Mouse (Mus musculus): ENCODE measurements around the gene Atp2b4. TPM values are rescaled to one million over a fixed set of nuclear protein-coding genes. Genes with fewer than 3 reads are reported as not detected.

Gene Atp2b4
- total RNA-seq (2015): 33.6 and 40.5 TPM in 2 replicates
- 30.7 and 34.7 TPM in 2 replicates for total RNA-seq (2017)

DNA sequence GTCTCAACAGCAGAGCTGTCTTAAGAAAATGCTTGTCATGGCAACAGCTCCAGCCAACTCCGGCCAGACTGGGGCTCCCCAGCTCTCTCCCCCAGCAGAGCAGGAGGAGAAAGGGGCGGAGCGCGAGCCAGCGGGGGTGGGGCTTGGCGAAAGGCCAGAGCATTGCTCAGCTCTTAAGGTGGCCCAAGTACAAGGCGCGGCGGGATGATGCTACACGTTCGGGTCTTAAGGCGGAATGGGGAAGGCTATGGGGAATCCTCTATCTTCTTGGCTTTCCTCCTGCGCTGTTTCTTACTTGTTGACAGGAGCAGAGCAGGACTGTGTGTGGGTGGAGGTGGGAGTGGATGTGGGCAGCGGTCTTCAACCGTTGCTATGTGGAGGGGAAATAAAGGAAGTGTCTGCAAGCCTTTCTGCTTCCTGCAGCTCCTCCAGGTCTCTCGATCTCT lies at the start of gene Atp2b4:
Gene Atp2b4, minus strand, starts transcription at position 94 of the 446 bp plus-strand sequence.
- ATAC-seq (replicated peaks; ENCODE audit: poor library complexity): peak; percentile 73

DNA sequence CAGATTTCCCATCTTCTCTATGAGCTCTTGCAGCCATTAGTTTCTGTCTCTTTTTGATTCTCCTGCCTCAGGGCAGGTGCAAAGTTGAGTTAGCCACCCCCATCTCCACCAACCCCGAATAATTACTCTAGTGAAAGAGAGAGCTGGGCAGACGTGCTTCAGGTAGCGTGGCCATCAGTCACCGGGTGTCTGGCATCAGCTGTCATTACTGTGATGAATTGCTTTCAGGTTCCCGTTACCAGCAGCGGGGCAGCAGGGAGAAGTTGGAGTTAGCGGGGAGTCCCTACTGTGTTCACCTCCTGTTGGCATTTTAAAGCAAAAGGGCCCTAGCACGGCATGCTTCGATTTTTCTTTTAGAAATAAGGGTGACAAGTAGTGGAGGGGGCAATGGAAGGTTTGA lies 43.9 kb upstream of the Atp2b4 start:
- ATAC-seq (replicated peaks; ENCODE audit: poor library complexity): 0 out of 2 replicates have a peak, but pooled peaks have one; percentile 36

DNA sequence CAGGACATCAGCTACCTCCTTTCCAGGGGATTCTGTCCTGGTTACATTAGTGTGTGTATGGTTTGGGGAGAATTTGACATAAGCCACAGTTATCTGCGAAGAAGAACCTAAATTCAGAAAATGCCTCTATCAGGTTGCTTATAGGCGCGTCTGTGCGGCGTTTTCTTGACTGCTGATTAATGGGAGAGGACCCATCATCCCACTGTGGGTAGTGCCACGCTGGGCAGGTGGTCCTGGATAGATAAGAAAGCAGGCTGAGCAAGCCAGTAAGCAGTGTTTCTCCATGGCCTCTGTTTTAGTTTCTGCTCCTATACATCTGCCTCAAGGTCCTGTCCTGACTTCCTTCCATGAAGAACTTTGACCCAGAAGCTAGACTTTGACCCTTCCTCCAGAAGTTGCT lies 43.1 kb upstream of the Atp2b4 start:
- peak; percentile 59 for ATAC-seq (replicated peaks; ENCODE audit: poor library complexity)

DNA sequence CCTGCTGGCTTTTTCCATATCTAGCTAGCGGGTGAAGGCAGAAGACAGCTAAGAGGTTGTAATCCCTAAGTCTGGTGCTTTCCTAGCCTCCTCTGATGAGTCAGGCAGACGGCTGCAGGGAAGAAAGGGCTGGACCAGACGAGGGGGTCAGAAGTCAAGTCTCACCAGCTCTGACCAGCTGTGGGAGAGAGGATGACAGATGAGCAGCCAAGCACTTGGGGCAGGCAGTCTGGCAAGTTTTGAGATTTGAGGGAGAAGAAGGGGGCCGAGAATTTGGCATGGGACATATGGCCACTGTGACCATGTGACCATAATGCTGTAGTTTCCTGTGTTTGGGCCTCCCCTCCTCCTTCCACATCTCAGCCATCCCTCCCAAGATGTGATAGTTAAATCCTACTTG lies 42.5 kb upstream of the Atp2b4 start:
- ATAC-seq (replicated peaks; ENCODE audit: poor library complexity): no peak

DNA sequence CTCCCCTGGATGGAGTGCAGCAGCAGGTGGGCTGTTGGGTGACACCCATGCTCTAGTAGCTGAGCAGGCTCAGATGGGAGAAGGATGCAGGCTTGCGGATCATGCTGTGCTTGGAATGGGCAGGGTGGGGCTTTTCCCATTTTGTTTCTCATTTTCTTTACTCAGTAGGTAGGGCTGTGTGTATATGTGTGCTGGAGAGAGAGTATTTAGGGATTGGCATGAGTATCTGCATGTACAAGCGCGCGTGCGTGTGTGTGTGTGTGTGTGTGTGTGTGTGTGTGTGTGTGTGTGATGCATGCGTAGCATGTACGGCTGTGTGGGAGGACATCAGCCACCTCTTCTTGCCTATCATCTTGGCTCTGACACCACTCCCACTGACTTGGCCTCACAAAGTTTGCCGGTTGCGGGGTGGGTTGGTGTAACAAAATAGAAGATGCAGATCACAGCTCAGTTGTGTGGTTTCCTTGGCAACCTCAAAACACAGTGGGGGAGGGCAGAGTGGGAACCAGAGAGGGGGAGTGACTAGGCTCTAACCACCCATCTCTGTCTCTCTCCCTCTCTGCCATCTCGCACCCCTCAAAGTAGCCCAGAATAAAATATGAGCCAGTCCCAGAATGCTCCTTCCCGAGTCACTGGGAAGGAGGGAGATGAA lies 41.4 kb upstream of the Atp2b4 start:
- peak; percentile 49 for ATAC-seq (replicated peaks; ENCODE audit: poor library complexity)

DNA sequence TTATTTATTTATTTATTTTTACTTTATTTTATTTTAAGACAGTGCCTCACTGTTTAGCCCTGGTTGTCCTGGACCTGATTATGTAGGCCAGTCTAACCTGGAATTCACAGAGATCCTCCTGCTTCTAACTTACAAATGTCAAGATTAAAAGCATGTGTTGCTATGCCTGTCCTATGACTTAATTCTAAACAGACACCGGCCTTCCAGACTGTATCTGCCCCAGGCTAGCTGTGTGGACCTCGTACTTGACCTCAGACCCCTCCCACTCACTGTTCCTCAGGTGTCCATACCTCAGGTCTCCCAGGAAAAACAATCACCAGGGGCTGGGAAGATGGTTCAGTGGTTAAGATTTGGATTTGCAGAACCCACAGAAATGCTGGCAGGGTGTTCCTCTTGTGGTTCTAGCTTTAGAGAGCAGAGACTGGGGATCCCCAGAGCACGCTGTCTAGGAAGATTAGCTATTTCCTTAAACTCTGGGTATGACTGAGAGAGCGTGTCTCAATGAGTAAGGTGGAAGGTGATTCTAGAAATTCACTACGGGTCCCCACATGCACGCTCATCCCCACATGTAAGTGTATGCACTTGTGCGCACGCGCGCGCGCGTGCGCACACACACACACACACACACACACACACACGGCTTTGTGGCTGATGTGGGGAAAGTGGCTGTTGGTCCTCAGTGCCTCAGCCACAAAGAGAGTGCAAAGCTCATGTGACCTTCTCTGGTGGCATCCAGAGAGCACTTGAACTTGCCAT lies 40.5 kb upstream of the Atp2b4 start:
- peak; percentile 34 for ATAC-seq (replicated peaks; ENCODE audit: poor library complexity)

DNA sequence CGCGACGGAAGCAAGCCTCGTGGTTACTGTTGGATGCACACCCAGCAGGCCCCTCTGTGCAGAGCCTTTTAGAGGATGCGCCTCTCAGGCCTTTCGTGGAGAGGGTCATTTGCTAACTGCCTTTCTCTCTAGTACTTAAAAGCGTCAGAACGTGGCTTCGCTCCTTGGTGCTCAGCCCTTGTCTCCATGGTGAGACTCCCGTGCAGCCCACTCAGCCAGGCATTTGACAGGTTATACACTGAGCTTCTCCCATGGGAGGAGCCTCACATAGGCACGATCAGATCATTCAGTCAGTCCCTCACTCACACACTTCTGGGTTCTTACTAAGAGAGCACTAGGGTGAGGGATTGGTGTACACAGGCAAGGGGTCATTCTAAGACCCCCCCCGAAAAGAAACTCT lies 39.7 kb upstream of the Atp2b4 start:
- ATAC-seq (replicated peaks; ENCODE audit: poor library complexity): no peak

DNA sequence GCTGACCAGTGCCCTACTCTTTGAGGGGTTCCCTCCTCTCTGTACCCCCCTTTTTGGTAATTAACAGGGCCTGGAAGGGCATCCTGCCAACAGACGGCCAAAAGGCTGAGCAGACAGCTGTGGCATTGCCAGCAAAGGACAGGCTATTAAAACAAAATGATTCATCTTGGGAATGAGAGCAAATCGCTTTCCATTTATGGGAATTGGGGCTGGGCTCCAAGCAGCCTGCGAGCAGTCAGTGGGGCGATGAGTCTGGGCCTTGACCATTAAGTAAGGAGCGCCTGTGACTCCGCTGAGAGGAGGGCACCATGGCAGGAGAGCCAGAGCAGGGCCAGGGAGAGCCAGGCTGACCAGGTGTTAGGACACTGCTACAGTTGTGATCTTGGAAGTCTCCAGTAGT lies 33.5 kb upstream of the Atp2b4 start:
- ATAC-seq (replicated peaks; ENCODE audit: poor library complexity): no peak

DNA sequence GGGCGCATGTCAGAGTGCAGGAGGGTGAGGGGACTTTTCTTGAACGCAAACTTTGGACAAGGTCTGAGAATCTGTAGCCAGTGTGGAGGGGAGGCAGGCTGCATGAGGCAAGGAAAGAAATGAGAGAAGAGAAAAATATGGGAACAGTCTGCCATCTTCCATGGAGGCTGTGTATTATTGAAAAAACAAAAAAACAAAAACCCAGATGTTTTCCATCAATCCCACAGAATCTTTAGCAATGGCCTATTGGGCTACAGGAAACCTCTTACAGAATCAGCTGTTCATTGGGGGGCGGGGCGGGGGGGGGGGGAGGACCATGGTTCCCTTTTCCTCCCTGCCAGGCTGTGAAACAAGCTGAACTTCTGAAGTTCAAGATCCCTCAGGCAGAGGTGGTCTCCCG lies 31.9 kb upstream of the Atp2b4 start:
- no peak for ATAC-seq (replicated peaks; ENCODE audit: poor library complexity)

DNA sequence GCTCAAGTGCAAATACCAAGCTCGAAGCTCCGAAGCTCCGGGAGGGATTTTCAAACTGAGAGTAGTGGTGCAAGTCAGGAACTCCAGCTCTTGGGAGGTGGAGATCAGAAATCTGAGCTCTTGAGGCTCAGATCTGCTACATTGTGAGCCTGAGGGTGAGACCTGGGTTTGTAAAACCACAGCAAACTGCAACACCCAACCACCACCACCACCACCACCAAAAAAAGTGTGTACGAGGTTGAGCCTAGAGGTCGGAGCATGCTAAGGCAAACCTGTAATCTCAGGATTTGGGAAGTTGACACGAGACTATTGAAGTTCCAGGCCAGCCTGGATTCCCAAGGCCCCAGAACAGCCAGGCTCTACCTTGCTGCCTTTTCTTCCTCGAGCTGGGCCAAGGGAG lies 25.4 kb upstream of the Atp2b4 start:
- ATAC-seq (replicated peaks; ENCODE audit: poor library complexity): no peak

DNA sequence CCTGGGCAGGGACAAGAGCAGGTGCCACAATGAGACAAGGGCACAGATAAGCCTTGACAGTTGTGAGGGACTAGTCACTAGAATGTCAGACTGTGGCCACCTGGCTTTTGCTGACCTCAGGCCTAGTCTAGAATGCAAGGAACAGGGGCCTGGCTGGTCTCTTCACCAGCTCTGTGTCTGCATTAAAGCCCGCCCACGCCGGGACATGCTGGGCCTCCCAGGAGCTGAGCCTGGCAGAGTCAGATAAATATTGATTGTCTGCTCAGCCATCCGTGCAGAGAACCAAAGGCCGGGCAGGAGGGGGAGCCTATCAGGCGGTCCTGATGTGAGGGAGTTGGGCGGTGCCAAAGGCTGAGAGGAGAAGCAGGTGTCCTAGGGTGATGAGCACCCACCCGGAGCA lies 24.7 kb upstream of the Atp2b4 start:
- peak; percentile 89 for ATAC-seq (replicated peaks; ENCODE audit: poor library complexity)

DNA sequence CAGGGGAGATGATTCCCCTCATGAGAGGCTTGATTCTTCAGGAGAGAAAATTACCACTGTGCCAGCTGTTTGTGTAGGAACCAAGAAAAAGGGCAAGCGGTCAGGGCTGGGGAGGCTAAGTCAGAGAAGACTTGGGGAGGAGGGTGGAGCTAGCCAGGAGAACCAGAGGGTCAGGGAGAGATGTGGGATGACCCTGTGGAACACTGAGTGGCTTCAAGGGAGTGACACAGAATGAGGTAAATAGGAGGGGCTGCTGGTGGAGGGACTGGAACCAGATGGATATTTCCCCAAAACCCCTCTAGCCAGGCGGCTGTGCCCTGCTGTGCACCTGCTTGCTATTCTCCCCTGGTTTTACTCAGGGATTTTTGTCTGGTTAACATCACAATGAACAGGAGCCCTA lies 24.3 kb upstream of the Atp2b4 start:
- no peak for ATAC-seq (replicated peaks; ENCODE audit: poor library complexity)

DNA sequence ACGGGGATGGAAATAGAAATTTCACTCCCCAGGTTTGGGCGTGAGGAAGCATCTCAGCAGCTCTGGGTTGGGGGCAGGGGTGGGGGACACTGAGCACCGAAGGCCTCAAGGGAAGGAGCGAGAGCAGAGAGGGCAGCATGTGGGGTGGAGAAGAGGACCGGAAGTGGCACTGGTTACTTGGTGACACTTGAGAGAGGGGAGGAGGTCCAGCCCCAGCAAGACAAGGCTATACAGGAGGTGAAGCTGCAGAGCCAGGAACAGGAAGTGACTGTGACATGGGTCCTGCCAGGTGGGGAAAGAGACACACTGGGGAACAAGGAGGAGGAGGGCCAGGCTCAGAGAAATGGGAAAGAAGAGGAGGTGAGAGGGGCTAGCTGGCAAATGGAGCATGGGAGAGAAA lies 20.3 kb upstream of the Atp2b4 start:
- no peak; the same call in 1 of the 2 replicates for ATAC-seq (replicated peaks; ENCODE audit: poor library complexity)

DNA sequence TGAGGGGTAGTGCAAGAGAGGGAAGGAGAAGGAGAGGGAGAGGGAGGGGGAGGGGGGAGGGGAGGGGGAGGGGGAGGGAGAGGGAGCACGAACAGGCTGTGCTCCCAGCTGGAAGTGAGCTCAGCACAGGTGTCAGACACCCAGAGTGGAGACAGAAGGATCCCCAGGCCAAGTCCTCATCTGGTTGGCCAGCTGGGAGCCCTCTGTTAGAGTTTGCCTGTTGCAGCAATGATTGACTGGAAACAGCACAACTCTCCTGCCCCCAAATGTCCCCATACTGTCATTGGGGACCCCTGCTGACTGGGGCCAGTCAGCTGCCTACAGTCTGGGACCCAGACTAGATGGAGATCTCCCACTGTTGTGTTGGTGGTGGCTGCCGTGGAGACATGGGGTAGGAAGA lies 19.3 kb upstream of the Atp2b4 start:
- ATAC-seq (replicated peaks; ENCODE audit: poor library complexity): no peak

DNA sequence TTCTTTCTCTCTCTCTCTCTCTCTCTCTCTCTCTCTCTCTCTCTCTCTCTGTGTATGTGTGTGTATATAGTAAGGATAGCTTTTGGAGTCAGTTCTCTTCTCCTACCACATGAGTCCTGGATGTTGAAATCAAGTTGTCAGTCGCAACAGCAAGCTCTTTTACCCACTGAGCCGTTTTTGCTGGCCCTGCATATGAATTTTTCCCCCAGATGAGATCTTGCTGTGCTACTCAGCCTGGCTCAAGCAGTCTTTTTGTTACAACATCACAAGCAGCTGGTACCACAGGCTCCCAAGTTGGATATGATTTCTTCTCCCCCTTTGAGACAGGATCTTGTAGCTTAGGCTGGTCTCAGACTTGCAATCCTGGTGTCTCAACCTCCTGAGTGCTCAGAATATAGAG lies 17.7 kb upstream of the Atp2b4 start:
- no peak for ATAC-seq (replicated peaks; ENCODE audit: poor library complexity)

DNA sequence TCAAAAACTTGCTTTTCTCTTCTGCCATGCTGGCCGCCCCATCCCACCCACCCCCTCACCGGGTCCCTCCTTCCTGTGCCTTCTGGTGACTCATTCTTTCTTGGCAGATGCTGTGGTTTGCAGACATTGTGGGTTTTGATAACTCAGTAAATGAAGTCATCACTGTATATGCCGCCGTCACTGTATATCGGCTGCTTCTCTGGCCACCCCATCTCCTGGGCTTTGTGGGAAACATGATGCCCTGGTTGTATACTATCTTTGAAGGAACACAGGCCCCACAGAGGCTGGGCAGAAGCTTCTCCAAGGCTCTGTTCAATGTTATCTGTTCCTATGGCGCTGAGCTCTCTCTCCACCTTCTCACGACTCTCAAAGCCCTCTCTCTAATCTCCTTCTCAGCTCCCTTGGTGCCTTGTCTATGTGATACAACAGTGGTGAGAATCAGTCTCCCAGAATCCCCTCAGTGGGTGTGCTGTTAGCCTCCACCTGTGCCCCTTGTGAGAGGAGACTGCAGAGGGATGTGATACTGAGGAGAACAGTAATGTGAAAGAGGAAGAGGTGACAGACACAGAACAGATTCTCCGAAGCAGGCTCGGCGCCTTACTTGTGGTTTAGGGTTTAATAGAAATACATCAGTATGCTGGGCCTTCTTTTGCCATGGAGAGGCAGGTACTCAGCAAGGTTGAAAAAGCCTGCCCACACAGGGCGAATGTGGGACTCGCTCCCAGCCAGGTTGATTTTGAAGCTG lies 15.1 kb upstream of the Atp2b4 start:
- peak; percentile 92 for ATAC-seq (replicated peaks; ENCODE audit: poor library complexity)

DNA sequence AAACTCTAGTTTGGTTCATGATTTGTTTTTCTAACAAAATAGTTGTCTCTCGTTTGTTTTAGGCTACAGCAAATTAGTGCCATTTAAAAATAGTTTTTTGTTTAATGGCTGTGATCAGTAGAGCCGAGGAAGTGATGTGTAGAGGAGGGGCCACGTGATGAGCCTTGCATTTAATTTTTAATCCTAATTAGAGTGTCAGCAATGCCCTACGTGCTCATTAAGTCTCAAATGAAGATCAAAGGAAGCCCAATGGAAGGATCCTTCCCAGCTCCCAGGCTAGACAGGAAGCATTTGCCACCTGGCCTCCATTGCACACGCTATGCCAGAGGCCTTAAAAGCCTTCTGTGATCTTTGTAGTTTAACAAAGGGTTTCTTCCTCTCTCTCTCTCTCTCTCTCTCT lies 8.5 kb upstream of the Atp2b4 start:
- no peak for ATAC-seq (replicated peaks; ENCODE audit: poor library complexity)

DNA sequence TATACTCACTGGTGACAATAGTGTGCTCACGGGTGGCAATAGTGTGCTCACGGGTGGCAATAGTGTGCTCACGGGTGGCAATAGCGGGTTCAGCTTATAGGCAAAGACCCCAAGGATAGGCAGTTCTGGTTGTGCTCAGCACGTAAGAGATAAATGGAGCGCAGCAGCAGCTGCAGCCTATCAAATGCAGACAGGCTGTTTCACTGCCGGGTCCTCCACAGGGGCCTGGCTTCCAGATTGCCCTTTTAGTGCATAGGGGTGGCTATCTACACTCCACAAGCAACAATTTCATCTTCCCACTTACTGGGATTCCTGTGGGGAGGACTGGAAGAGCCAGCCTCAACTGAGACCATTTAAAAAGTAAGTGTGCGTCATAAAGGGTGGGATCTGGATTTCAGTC lies 7.2 kb upstream of the Atp2b4 start:
- ATAC-seq (replicated peaks; ENCODE audit: poor library complexity): no peak

DNA sequence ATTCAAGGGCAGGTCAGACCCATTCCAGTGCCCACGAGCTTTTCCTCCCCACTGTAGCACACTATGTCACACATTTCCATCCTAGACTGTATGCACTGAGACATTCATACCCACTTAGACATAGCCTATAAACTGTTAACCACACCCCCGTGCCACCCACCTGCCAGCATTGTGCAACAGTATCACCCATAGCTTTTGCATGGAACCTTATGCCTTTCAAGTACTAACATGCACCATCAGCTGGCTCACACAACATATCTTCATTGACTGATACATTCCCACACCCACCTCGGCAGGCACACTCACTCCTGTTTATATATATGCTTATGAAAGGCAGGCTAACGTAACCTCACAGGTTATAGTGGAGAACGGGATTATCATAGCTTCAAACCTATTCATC lies 902 bp upstream of the Atp2b4 start:
- peak; percentile 8 for ATAC-seq (replicated peaks; ENCODE audit: poor library complexity)

DNA sequence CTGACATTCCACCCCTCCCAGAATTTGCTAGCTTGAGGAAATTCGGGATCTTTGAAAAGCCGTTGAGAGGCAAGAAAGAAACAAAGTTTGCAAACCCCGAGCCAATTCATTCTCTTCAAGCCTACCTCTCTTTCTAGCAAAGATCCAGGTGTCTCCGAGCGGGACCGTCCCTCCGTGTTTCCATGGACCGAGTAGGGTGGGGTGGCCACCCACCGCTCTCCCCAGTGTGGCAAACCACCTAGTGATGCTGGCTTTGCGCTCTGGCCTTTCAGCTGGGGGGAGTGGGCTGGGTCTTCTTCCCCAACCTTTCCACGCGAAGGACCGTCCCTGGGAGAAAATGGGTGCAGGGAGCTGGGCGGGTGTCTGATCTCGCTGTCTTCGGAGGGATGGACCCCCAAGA lies 329 bp downstream of the Atp2b4 start:
- no peak for ATAC-seq (replicated peaks; ENCODE audit: poor library complexity)

DNA sequence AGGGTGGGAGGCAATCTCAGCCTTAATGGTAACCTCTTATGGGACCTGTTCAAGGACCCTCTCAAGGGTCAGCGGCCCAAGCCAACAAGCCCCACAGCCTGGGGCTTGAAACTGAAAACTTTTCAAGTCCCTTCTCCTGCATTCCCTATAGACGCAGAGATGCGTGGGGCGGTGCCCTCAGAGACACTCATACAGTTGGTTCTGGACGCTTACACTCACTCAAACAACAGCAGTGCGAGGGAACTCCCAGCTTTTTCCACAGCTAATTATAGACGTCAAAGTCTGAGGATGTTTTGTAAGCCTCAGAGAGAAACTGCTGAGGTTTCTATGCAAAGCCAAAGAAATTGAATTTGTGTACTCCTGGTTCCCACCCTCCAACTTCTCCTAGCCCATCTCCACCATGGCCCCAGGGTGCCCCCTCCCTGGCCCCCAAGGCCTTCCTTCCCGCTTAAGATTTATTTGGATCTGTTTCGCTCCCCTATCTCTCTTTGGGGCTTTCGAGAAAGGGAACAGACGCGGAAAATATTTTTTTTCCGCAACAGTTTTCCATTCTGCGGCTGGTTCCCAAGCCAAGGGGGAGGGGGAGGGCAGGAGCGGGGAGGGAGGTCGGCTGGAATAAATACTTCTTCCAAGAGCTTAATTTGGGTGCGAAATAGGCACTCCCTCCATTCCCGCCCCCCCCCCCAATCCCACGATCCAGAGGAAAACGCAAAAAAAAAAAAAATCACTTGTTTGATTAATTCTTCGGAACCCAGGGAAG lies 975 bp downstream of the Atp2b4 start:
- no peak for ATAC-seq (replicated peaks; ENCODE audit: poor library complexity)
